Mouse (Mus musculus) cerebral cortex, adult 2 months (tissue): Measurements from ENCODE around the gene Gfod2.

Experiments
- WGBS: fragments of 180-500 bp; shearing (Covaris S2); methylation state at CpG from one replicate; pipeline ENCODE4 v1.1.7; 2018; 5-methylcytosine and 5-hydroxymethylcytosine counted together

The Gfod2 gene

GRCm38 (mm10) chr8:105758277-105759108 lies at the start of gene Gfod2:
Gfod2 (minus strand) TSS chr8:105758664.
- WGBS: 3% methylated on average over 57 of the region's 57 CpGs

GRCm38 (mm10) chr8:105807766-105808165 lies 49.3 kb upstream of the Gfod2 start:
- WGBS: 69% methylated on average over 5 of the region's 5 CpGs

- WGBS: 92% methylated on average over 1 of the region's 1 CpGs
Measured at GRCm38 (mm10) chr8:105805964-105806363, 47.5 kb upstream of the Gfod2 start.

GRCm38 (mm10) chr8:105805346-105805745 lies 46.9 kb upstream of the Gfod2 start:
- WGBS: 43% methylated on average over 3 of the region's 3 CpGs

GRCm38 (mm10) chr8:105804797-105805196 lies 46.3 kb upstream of the Gfod2 start:
- 89% methylated on average over 7 of the region's 7 CpGs for WGBS

- WGBS: 79% methylated on average over 6 of the region's 6 CpGs
Measured at GRCm38 (mm10) chr8:105801153-105801904, 42.9 kb upstream of the Gfod2 start.

GRCm38 (mm10) chr8:105799091-105799812 lies 40.8 kb upstream of the Gfod2 start:
- 37% methylated on average over 8 of the region's 8 CpGs for WGBS

- 86% methylated on average over 5 of the region's 5 CpGs for WGBS
Measured at GRCm38 (mm10) chr8:105798408-105798807, 39.9 kb upstream of the Gfod2 start.

- WGBS: 84% methylated on average over 1 of the region's 1 CpGs
Measured at GRCm38 (mm10) chr8:105795785-105796184, 37.3 kb upstream of the Gfod2 start.

- 68% methylated on average over 3 of the region's 3 CpGs for WGBS
Measured at GRCm38 (mm10) chr8:105794009-105794598, 35.6 kb upstream of the Gfod2 start.

- 65% methylated on average over 1 of the region's 1 CpGs for WGBS
Measured at GRCm38 (mm10) chr8:105793331-105793730, 34.9 kb upstream of the Gfod2 start.

GRCm38 (mm10) chr8:105788927-105789326 lies 30.5 kb upstream of the Gfod2 start:
- WGBS: 52% methylated on average over 4 of the region's 4 CpGs

- 97% methylated on average over 2 of the region's 2 CpGs for WGBS
Measured at GRCm38 (mm10) chr8:105788241-105788640, 29.8 kb upstream of the Gfod2 start.

GRCm38 (mm10) chr8:105780298-105780697 lies 21.8 kb upstream of the Gfod2 start:
- 84% methylated on average over 5 of the region's 5 CpGs for WGBS

- 89% methylated on average over 2 of the region's 2 CpGs for WGBS
Measured at GRCm38 (mm10) chr8:105777833-105778232, 19.4 kb upstream of the Gfod2 start.

GRCm38 (mm10) chr8:105774498-105774897 lies 16.0 kb upstream of the Gfod2 start:
- WGBS: 52% methylated on average over 5 of the region's 5 CpGs

GRCm38 (mm10) chr8:105773441-105773861 lies 15.0 kb upstream of the Gfod2 start:
- WGBS: 74% methylated on average over 1 of the region's 1 CpGs

GRCm38 (mm10) chr8:105771398-105772175 lies 13.1 kb upstream of the Gfod2 start:
- 93% methylated on average over 12 of the region's 12 CpGs for WGBS

GRCm38 (mm10) chr8:105770609-105771008 lies 12.1 kb upstream of the Gfod2 start:
- WGBS: 90% methylated on average over 1 of the region's 1 CpGs

- WGBS: 73% methylated on average over 5 of the region's 5 CpGs
Measured at GRCm38 (mm10) chr8:105768485-105769257, 10.2 kb upstream of the Gfod2 start.
